Mouse (Mus musculus) intestine, embryonic 16.5 days (tissue): ENCODE data around the gene Gucy2c. TPM values are rescaled to one million over a fixed set of nuclear protein-coding genes. Genes with fewer than 3 reads are reported as not detected.
A peak's percentile ranks its signal among the peaks of the same experiment; 100 is the strongest.

ENCODE experiments used
- ATAC-seq: fragments of 200-750 bp; cut with Nextera tagmentation; 2 replicates; pipeline ENCODE4 v1.8.0; 2017; ENCODE audit warnings: moderate TSS enrichment, moderate library complexity
- H3K27ac ChIP-seq: fragments of 300-500 bp; sonication (generic); 2 replicates; pipeline ENCODE4 v1.5.1; 2014; ENCODE audit warnings: mild to moderate bottlenecking, low read length
- H3K27me3 ChIP-seq: fragments of 300-500 bp; sonication (generic); replicated peaks from 2 replicates; pipeline ENCODE4 v1.6.1; 2014; ENCODE audit warnings: low read length, control low read depth, mixed read lengths; ENCODE audit not compliant: control insufficient read depth, insufficient read depth
- H3K36me3 ChIP-seq: fragments of 300-500 bp; sonication (generic); 2 replicates; pipeline ENCODE4 v1.6.1; 2014; ENCODE audit warnings: low read length, control low read depth; ENCODE audit not compliant: control insufficient read depth, insufficient read depth
- H3K4me1 ChIP-seq: fragments of 300-500 bp; sonication (generic); 2 replicates; pipeline ENCODE4 v1.6.1; 2014; ENCODE audit warnings: low read length, control low read depth, mixed read lengths; ENCODE audit not compliant: control insufficient read depth, insufficient read depth
- H3K4me2 ChIP-seq: fragments of 300-500 bp; sonication (generic); 2 replicates; pipeline ENCODE4 v1.6.1; 2014; ENCODE audit warnings: low read depth, low read length, control low read depth
- H3K4me3 ChIP-seq: fragments of 300-500 bp; sonication (generic); 2 replicates; pipeline ENCODE4 v1.5.1; 2014; ENCODE audit warnings: mild to moderate bottlenecking, low read length
- H3K9ac ChIP-seq: fragments of 300-500 bp; sonication (generic); 2 replicates; pipeline ENCODE4 v1.6.1; 2014; ENCODE audit warnings: low read depth, low read length
- H3K9me3 ChIP-seq: fragments of 300-500 bp; sonication (generic); 2 replicates; pipeline ENCODE4 v1.6.1; 2016; ENCODE audit warnings: low read length, control low read depth; ENCODE audit not compliant: control insufficient read depth
- WGBS: fragments of 180-500 bp; shearing (Covaris S2); extraction: QIAGEN DNeasy Blood & Tissue Kit; methylation state at CpG from one replicate; pipeline ENCODE4 v1.1.7; 2014; 5-methylcytosine and 5-hydroxymethylcytosine counted together
- polyA plus RNA-seq: library from polyadenylated mRNA; unstranded; fragments of >200 nt; fragmentation: Nextera tagmentation; extraction: Ambion mirVana; gene quantifications from 2 replicates; pipeline ENCODE4 v1.2.1, GENCODE M21; 2015

Gucy2c gene
- polyA plus RNA-seq, 1 experiment from 2014 or later = 91.5 TPM

- H3K4me1 ChIP-seq = 0 out of 2 replicates have a peak, but pooled peaks cover 4% of the 10 kb centered on the region
- H3K9ac ChIP-seq = no peak overlapping the region
- no peaks in the 10 kb centered on the region for H3K9me3 ChIP-seq
- no peaks in the 10 kb centered on the region for H3K27me3 ChIP-seq
- 93% methylated on average over 21 of the region's 21 CpGs for WGBS
- H3K36me3 ChIP-seq = peaks cover 58% of the 10 kb centered on the region
- no peak overlapping the region for H3K4me3 ChIP-seq
- H3K27ac ChIP-seq = no peak overlapping the region
- ATAC-seq = no peak
- H3K4me2 ChIP-seq = no peak overlapping the region
Measured at GRCm38 (mm10) chr6:136816826-136817225, 35.3 kb upstream of the Gucy2c start.

GRCm38 (mm10) chr6:136815381-136815780 lies 33.8 kb upstream of the Gucy2c start:
- Histone ChIP-seq H3K4me2 (no peak overlapping the region), H3K4me1 (peaks cover 8% of the 10 kb centered on the region; the same call in 1 of the 2 replicates), H3K27ac (no peak overlapping the region), H3K4me3 (no peak overlapping the region), H3K36me3 (peaks cover 47% of the 10 kb centered on the region), H3K9ac (no peak overlapping the region), H3K27me3 (no peaks in the 10 kb centered on the region), H3K9me3 (no peaks in the 10 kb centered on the region)
- WGBS = 96% methylated on average over 7 of the region's 7 CpGs
- no peak for ATAC-seq

- H3K4me2 ChIP-seq = no peak overlapping the region
- H3K4me3 ChIP-seq = no peak overlapping the region
- WGBS = 37% methylated on average over 4 of the region's 4 CpGs
- peaks cover 17% of the 10 kb centered on the region for H3K4me1 ChIP-seq
- H3K27ac ChIP-seq = 0 out of 2 replicates have a peak overlapping the region, but pooled peaks have one; percentile 18
- H3K27me3 ChIP-seq = no peaks in the 10 kb centered on the region
- H3K9ac ChIP-seq = no peak overlapping the region
- ATAC-seq = no peak
- H3K9me3 ChIP-seq = no peaks in the 10 kb centered on the region
- peaks cover 40% of the 10 kb centered on the region for H3K36me3 ChIP-seq
Measured at GRCm38 (mm10) chr6:136813117-136813516, 31.6 kb upstream of the Gucy2c start.

GRCm38 (mm10) chr6:136811196-136811595 lies 29.6 kb upstream of the Gucy2c start:
- Histone ChIP-seq H3K27me3 (no peaks in the 10 kb centered on the region), H3K4me3 (no peak overlapping the region), H3K9ac (no peak overlapping the region), H3K4me1 (peaks cover 22% of the 10 kb centered on the region), H3K27ac (0 out of 2 replicates have a peak overlapping the region, but pooled peaks have one; percentile 7), H3K9me3 (no peaks in the 10 kb centered on the region), H3K36me3 (peaks cover 25% of the 10 kb centered on the region), H3K4me2 (peak overlapping the region; percentile 27; the same call in 1 of the 2 replicates)
- ATAC-seq = no peak
- WGBS = 79% methylated on average over 10 of the region's 10 CpGs

GRCm38 (mm10) chr6:136809673-136810072 lies 28.1 kb upstream of the Gucy2c start:
- peak overlapping the region; percentile 87 for H3K4me2 ChIP-seq
- H3K4me3 ChIP-seq = peak overlapping the region; percentile 86
- H3K9ac ChIP-seq = peak overlapping the region; percentile 84
- H3K36me3 ChIP-seq = peaks cover 14% of the 10 kb centered on the region
- 66% methylated on average over 13 of the region's 13 CpGs for WGBS
- peak overlapping the region; percentile 9; the same call in 1 of the 2 replicates for H3K27ac ChIP-seq
- peaks cover 25% of the 10 kb centered on the region for H3K4me1 ChIP-seq
- no peaks in the 10 kb centered on the region for H3K27me3 ChIP-seq
- no peak for ATAC-seq
- H3K9me3 ChIP-seq = no peaks in the 10 kb centered on the region

- Histone ChIP-seq H3K27me3 (no peaks in the 10 kb centered on the region), H3K9ac (peak overlapping the region; percentile 84), H3K27ac (peak overlapping the region; percentile 87), H3K36me3 (peaks cover 12% of the 10 kb centered on the region), H3K4me2 (peak overlapping the region; percentile 87), H3K4me3 (peak overlapping the region; percentile 86), H3K9me3 (no peaks in the 10 kb centered on the region), H3K4me1 (peaks cover 25% of the 10 kb centered on the region)
- 24% methylated on average over 14 of the region's 14 CpGs for WGBS
- 0 out of 2 replicates have a peak, but pooled peaks have one; percentile 9 for ATAC-seq
Measured at GRCm38 (mm10) chr6:136809077-136809476, 27.5 kb upstream of the Gucy2c start.

GRCm38 (mm10) chr6:136808631-136809046 lies 27.1 kb upstream of the Gucy2c start:
- peak; percentile 15 for ATAC-seq
- H3K27ac ChIP-seq = peak overlapping the region; percentile 87
- no peaks in the 10 kb centered on the region for H3K9me3 ChIP-seq
- peaks cover 8% of the 10 kb centered on the region for H3K36me3 ChIP-seq
- no peaks in the 10 kb centered on the region for H3K27me3 ChIP-seq
- H3K4me2 ChIP-seq = peak overlapping the region; percentile 87
- WGBS = under 1% methylated on average over 28 of the region's 28 CpGs
- peak overlapping the region; percentile 86 for H3K4me3 ChIP-seq
- peaks cover 25% of the 10 kb centered on the region for H3K4me1 ChIP-seq
- peak overlapping the region; percentile 84 for H3K9ac ChIP-seq

- Histone ChIP-seq H3K27ac (peak within 1 kb of the TSS; percentile 96), H3K9me3 (no peaks in the 10 kb centered on the region), H3K27me3 (no peaks in the 10 kb centered on the region), H3K9ac (peak within 1 kb of the TSS; percentile 84), H3K4me3 (peak within 1 kb of the TSS; percentile 86), H3K36me3 (peaks cover 8% of the 10 kb centered on the region), H3K4me1 (peaks cover 28% of the 10 kb centered on the region), H3K4me2 (peak within 1 kb of the TSS; percentile 87)
- under 1% methylated on average over 34 of the region's 34 CpGs for WGBS
- peak; percentile 82 for ATAC-seq
Measured at GRCm38 (mm10) chr6:136808014-136808417, 26.5 kb upstream of the Gucy2c start, which contains the start of gene H2afj. TSS of gene H2afj (plus strand) at chr6:136808244.

- peak; percentile 17 for ATAC-seq
- Histone ChIP-seq H3K36me3 (peaks cover 8% of the 10 kb centered on the region), H3K27me3 (no peaks in the 10 kb centered on the region), H3K9me3 (no peaks in the 10 kb centered on the region), H3K4me2 (peak overlapping the region; percentile 72), H3K27ac (peak overlapping the region; percentile 96), H3K4me3 (peak overlapping the region; percentile 40), H3K9ac (peak overlapping the region; percentile 67), H3K4me1 (peaks cover 26% of the 10 kb centered on the region)
- 33% methylated on average over 18 of the region's 18 CpGs for WGBS
Measured at GRCm38 (mm10) chr6:136807395-136808013, 25.9 kb upstream of the Gucy2c start.
